Mouse (Mus musculus) retina, postnatal 1 day (tissue): ENCODE results near the gene Ano8.

ENCODE experiments used
- DNase-seq: peaks from one replicate; pipeline ENCODE4 v3.0.0-alpha.2; 2012

Ano8 gene

DNA sequence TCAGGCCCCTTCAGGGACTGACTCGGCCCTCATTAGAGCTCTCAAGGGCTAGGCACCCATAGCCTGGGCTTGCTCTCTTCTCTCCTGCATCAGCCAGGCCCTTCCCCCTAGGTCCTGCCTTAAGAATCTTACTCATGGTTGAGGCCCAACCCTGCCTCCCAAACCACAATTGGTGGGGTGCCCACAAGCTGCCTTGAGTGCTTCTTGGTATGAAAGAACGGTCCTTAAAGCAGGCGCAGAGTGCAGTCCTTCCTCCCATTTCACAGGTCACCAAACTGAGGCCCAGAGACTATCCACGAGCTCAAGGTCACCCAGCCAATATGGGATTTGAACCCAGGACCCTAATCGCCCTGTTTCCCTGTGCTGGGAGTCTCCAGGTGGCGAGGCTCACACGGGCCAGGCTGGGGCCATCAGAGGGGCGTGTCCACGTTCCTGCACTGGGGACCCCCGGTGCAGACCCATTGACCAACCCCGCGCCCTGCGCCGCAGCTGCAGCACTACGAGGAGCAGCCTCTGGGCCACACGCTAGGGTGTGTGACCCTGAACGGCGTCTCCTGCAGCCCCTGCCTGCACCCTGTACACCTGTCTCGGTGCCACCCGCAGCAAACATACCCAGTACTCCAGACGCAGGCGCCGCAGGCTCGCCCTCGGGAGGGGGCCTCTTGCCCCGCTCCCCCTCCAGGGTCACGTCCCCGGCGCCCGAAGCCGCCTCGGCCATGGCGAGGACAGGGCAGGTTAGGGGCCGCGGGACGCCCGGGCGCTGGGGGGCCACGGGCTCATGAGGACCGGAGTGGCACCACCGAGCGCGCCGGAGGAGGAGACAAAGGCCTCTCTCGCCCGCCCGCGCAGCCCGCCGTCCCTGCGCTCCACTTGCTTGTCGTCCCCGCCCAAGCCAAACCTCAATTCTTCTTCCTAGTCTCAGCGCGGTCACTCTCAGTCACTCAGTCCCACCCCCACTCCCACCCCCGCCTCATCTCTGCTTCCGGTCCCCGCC, at the start of gene Ano8:
Gene Ano8, minus strand, starts transcription at position 822 of the 994 bp plus-strand sequence.
- DNase-seq = peak; percentile 97

DNA sequence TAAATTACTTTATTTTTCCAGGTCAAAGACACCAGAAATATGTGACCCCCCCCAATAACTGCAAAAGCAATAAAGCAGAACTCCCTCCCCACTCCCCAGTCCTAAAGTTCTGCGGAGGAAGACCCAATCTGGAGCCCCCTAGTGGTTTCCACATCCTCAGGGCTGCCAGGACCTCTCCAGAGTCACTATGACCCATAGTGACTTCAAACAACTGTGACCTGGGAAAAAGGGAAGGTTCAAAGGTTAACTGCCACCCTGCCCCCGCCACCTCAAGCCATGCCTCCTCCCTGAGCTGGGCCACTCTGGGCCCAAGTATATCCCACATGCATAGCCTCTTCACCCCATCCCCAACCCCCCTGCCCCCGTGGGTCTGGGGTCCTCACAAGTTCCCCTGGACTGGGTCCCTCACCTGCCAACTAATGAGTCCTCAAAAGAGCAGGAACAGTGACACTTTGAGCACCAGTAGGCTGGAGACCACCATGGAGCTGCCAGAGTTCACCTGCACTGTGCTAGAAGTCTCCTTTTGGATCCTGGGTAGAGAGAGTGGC, 48.6 kb upstream of the Ano8 start:
- no peak for DNase-seq

DNA sequence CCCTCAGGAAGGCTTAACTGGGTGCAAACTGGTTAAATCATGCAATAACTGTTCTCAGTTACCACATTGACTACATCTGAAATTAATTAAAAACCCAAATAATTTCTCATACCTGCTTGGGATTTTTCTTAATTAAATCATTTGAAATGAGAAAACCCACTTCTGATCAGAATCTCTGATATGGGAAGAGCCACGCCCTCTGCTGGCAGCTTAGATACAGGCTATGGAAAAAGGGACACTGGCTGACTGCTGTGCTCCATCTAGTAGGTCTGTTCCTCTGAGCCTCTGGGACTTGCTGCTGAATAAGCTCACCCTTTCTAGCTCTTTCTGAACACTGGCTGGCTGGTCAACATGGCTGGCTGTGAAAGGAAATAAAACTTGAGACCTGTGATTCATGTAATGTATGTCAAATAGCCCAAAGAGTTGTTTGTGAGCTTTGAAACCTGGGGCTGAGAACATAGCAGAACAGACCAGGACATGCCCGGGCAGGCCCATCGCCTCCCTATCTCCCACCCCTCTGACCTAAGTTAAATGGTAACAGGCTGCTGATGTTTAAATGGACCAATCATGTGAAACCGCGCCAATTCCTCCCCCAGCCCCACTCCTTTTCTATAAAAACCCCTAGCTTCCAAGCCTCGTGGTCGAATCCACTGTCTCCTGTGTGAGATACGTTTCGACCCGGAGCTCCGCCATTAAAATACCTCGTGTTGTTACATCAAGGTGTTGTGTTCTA, 45.1 kb upstream of the Ano8 start:
- peak; percentile 54 for DNase-seq

DNA sequence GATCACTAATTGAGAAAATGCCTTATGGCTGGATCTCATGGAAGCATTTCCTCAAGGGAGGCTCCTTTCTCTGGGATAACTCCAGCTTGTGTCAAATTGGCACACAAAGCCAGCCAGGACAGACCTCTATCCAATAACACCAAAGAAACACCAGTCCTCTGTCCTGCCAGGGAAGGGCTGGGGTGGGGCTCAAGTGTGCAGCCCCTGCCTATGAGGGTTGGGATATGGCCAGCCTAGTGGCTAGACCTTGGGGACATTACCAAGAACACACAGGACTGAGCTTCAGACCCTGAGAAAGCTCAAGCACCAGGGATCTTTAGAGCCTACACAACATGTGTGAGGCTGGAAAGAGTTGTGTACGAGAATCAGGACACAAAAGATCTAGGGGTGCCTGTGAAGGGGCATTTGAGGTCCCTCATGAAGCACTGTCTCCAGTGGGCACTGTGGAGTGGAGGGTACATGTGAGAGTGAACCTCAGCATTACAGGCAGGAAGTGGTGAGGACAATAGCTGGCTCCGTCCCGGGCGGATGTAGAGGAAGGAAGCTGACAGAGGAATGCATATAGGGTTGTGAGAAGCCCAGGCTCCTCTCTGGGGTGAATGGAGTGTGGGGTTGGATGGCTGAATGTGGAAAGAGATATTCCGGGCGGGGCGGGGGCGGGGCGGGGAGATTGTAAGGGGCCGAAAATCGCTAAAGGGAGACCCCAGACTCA, 42.8 kb upstream of the Ano8 start:
- DNase-seq = no peak

DNA sequence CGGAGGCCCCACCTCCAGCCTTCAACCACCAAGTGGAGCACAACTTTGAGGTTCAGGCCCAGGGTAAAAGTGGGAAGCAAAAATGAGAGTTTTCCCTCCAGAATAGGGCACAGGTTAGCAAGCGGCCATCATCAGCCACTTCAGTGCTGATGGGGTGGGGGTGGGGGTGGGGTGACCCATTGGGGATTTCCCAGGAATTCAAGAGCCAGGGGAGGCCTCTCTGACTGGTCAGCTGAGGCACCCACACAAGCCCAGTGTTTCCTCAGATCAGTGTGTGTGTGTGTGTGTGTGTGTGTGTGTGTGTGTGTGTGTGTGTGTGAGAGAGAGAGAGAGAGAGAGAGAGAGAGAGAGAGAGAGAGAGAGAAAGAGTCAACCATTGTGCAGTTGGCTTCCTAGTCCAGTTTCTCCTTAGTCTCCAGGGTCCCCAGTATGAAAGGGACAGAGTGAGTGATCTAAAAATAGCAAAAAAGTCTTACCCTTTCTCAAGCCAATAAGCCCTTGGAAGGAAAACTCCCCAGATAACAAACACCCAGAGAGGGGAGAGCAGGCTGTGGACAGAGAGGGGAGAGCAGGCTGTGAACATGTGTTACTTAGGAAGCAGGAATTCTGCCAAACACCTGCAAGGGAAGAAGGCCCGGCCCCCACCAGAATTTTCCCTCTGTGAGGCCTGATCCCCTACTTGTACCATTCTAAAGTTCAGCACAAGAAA, 41.6 kb upstream of the Ano8 start:
- DNase-seq = no peak

DNA sequence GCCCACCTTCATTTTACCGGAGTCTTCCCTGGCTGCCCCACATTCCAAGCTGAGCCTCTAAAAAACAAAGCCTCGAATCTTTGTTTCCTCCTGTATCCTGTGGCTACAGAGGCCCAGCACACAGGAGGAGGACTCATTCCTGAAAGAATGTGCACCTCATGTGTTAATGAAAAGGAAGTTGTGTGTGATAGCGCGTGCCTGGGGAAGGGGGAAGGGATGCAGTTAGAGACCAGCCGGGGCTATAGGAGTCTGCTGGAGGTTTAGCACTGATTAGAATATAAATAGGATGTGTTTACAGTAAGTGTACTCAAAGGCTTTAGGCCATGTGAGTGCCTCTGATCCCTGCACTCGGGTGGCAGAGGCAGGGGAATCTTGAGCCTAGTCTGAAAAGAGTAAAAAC, 40.5 kb upstream of the Ano8 start:
- DNase-seq = no peak

DNA sequence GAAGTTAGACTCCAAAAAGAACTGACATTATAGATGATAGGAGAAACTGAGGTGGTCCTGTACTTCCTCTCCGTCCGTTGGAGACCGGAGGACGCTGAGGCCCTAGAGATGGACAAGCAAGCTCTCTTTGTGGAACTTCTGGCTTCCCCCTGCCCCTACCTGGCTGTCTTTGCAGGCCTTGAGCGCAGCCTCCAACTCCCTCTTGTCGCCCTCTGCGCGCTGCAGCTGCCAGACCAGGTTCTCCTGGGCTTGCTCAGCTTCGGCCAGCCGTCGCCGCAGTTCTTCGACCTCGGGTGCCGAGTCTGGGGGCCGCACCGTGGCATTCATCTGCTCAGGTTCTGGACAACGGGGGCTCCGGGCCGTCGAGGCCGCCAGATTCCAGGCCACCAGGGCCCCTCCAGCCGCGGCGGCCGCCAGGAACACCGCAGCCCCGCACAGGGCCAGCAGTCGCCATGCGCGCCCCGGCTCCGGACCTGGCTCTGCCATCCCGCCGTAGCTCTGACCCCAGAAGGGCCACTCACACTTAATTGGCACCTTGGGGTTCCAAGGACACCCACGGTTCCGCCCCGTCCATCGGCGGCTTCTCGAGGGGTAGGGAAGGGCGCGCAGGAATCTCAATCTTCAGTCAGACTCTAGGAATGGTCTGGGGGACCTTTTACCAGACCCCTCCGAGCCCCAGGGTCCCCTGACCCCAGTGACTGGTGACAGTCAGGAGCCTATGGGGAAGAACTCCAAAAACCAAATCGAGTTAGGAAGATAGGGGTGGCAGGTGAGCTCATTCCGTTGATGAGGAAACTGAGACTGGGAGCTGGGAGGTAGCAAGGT, 39.7 kb upstream of the Ano8 start, which contains the start of gene Ccdc194:
Gene Ccdc194, minus strand, starts transcription at position 486 of the 825 bp plus-strand sequence.
- DNase-seq = no peak

DNA sequence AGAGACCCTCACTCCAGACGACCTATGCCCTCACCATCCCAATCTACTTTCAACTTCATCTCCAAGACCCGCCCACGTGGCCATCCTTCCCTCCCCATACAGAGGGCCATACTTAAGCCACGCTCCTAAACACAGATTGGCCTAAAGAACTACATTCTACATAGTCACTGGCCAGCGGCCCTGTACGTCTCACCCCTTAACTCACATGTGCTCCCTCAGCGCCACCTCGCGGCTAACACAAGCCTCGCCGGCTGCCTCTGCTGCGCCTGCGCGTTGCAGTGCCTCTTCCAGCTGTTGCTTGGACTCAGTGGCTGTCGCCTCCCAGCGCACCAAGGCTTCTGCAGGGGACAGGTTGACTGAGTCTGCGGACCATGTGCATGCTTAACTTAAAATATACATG, 35.9 kb upstream of the Ano8 start:
- peak; percentile 95 for DNase-seq

DNA sequence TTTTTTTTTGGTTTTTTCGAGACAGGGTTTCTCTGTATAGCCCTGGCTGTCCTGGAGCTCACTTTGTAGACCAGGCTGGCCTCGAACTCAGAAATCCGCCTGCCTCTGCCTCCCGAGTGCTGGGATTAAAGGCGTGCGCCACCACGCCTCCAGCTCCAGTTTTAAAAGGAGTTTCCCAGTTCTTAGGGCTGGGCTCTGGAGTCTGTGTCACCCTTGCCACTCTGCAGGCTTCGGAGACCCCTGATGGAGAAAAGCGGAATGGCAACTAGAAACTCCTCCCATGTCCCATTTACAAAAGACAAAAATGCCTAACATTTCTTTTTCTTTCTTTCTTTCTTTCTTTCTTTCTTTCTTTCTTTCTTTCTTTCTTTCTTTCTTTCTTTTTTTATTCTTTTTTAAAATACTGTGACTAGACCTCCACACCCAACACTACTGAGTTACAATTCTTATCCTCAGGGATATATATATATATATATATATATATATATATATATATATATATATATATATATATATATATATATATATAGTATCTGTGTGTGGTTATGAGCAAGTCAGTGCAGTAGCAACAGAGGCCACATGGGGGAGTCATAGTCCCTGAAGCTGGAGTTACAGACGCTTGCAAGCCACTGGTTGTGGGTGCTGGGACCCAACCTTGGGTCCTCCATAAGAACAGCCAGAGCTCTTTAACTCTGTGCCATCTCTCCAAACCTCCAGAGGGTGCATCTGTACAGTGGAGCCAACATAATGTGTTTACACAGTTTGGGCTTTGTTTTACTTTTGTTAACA, 33.5 kb upstream of the Ano8 start:
- peak; percentile 81 for DNase-seq

DNA sequence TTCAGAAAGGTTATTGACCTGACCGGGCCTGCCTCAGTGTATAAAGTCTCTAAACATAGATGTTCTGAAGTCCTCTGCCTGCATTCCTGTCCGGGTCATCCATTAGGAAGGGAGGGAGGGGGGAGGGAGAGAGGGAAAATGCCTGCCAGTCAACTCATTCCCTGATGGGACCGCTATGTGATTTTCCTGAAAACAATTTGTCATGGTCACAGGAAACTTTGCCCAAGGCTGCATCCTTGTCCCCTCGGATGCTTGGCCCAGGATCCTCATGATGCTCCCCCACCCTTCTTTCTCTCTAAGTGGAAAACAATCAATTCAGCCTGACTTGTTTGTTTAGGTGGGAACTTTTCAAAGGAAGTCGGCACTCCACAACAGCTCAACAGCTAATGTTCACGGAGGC, 31.0 kb upstream of the Ano8 start:
- no peak for DNase-seq

DNA sequence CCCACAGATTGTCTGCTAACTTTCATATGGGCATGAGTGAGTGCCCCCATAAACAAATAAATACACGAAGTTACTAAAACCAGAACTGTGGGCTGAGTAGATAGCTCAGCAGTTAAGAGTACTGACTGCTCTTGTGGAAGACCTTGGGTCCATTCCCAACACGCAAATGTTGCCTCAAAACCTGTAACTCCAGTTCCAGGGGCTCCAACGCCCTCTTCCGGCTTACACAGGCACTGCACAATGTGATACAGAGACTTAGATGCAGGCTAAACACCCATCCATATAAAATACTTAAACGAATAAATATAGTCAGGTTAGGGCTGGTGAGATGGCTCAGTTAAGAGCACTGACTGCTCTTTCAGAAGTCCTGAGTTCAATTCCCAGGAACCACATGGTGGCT, 29.3 kb upstream of the Ano8 start:
- no peak for DNase-seq

DNA sequence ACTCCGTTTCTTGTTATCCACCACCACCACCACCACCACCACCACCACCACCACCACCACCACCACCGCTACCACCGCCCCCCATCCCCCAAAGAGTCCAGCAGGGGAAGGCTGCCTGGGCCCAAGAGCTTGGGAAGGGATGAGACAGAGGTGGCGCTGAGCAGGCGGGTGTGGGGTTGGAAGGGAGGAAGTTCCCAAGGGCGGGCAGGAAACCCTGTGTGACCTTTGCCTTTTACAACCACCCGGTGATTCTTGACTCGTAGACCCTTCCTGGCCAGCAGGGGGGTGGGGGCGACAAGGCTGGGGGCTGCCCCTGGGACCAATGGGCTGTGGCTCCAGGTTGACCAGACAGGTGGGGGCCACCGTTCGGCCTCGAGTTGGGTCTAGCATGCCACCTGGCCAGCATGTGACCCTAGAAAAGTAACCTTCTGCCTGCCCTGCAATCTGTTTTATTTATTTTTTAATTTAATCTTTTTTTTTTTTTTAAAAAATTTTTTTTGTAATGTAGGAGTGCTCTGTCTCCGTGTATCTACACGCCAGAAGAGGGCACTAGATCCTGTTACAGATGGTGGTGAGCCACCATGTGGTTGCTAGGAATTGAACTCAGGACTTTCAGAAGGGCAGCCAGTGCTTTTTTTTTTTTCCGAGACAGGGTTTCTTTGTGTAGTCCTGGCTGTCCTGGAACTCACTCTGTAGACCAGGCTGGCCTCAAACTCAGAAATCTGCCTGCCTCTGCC, 27.4 kb upstream of the Ano8 start:
- DNase-seq = no peak

DNA sequence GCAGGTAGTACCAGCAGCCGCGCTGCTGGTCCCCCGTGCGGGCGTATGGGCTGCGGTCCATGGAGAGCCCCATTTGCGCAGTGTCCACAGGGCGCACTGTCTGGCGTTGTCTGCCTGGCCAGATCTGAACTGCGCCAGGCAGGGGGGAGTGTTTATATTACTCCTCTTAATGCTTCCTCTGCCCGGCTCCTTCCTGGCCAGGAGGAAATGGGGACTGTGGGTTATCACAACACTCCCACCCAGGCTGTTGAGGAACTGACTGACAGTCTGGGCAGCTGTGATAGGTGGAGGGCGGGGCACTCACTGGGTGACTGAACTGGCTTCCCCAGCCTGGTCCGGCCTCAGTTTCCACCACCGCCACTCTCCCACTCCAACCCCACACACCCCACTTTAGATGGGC, 25.9 kb upstream of the Ano8 start, which contains the start of gene Plvap:
Gene Plvap, minus strand, starts transcription at position 109 of the 400 bp plus-strand sequence.
- no peak for DNase-seq

DNA sequence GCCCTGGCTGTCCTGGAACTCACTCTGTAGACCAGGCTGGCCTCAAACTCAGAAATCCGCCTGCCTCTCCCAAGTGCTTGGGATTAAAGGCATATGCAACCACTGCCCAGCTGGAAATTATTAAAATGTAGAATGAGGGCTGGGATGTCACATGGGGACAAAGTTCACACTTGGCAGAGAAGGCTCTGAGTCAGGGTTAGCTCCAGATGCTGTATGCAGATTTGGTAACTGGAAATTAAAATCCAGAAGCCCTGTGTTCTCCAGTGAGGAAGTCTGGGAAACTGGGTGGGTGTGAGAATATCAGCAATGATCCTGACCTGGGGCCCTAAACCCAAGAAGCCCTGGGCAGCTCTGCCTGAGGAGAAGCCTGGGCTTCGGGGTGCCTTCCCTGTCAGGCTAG, 23.6 kb upstream of the Ano8 start:
- DNase-seq = no peak

DNA sequence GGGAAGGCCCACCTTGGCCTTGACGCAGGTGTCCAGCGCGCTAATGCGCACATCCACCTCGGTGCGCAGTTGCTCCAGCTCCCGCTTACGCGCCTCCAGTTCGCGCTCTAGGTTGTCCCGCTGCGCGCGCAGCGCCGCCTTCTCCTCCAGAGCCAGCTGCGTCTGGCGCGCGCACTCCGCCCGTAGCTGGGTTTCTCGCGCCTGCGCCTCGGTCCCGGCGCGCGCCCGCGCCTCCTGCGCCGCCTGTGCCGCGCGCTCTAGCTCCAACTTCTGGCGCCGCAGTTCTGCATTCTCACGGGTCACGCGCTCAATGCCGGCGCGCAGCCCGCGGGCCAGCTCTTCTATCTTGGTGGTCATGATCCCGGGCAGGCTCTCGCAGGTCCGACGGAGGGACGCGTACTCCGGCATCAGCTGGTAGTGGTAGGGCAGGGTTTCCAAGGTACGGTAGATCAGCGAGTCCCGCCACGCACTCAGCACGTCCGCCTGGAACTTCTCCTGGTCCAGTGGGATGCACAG, 21.9 kb upstream of the Ano8 start:
- DNase-seq = peak; percentile 89

DNA sequence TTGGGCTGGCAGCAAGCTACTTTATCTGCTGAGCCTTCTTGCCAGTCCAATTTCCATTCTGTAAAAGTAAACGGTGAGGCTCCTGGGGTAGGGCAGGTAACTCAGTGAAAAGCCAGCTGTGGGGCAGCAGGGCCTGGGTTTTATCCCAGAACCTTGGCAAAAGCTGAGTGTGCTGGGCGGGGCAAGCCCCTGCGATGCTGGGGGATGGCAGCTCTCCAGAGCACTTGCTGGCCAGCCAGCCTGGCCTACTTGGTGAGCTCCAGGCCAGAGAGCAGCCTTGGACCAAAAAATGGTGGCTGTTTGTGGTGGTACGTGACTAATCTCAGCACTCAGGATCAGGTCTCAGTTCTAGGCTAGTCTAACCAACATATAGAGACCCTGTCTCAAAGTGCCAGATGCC, 20.2 kb upstream of the Ano8 start:
- DNase-seq = no peak

DNA sequence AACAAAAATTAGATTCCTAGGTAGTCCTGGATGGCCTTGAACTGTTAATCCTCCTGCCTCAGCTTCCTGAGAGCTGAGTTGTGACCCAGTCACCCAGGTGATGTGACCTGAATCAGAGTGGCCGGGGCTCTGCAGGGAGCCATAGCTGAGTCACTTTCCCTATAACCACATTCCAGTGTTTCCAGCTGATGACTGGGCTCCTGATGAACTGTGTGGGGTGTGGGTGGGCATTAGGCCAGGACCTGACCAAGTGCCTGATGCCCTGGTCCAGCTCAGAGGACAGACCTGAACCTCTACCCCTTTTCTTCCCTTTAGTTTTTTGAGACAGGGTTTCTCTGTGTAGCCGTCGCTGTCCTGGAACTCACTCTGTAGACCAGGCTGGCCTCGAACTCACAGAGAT, 19.6 kb upstream of the Ano8 start:
- no peak for DNase-seq

DNA sequence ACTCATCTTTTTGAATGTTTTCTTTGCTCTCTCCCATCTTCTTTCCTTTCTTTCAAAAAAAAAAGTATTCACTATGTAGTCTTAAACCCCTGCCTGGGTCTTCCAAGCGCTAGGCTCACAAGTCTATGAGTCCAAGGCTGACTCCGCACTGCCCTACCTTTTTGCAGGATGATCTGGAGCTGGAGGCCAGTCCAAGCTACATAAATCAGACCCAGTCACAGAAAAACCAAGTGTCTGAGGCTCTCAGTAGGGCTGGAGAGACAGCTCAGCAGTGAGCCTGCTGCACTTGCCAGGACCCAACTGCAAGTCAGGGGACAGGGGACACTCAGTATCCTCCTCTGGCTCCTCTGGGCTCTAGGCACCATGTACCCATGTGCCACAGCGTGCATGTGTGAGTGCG, 18.6 kb upstream of the Ano8 start:
- DNase-seq = no peak
